Mouse (Mus musculus) G1E (cell line): Measurements from ENCODE around the gene Magea5.
"Not testable (repeated sequence)": the region's sequence is repeated elsewhere in the genome, so short reads cannot be mapped to it uniquely, and the experiment has no call there.

Experiments
- CTCF ChIP-seq: IDR thresholded peaks from 2 replicates; pipeline ENCODE4 v1.5.1; 2012; ENCODE audit warnings: low read depth, low read length, inconsistent platforms, mixed read lengths
- GATA1 ChIP-seq: IDR thresholded peaks from 2 replicates; pipeline ENCODE4 v1.6.1; 2012; ENCODE audit warnings: borderline replicate concordance, low read length, inconsistent platforms, mixed read lengths
- POLR2AphosphoS5 ChIP-seq: IDR thresholded peaks from 2 replicates; pipeline ENCODE4 v1.6.1; 2012; ENCODE audit warnings: low read depth, low read length, inconsistent platforms; ENCODE audit not compliant: insufficient replicate concordance
- TAL1 ChIP-seq: conservative IDR thresholded peaks from 2 replicates; pipeline ENCODE4 v1.6.1; 2012; ENCODE audit warnings: low read depth, low read length, inconsistent platforms, mixed read lengths

DNA sequence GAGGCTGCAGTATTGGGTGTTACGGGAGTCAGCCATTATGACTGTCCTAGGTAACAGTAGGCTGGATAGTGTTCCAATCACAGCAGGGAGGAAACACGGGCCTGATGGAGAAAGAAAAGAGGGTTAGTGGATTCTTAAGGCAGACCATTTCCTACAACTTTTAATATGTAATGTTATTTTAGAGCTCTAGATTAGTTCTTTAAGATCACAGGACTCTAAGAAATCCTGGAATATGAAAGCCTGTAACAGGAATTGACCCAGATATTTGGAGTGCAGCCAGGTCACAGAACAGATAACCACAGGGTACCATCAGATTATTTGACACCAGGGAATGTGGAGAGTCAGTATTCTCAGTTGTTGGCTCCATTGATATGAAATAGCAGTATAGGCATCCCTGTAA, 26.7 kb upstream of the Magea5 start, which contains the start of gene Magea1:
- TF ChIP-seq CTCF, GATA1, TAL1, POLR2AphosphoS5: not testable (repeated sequence)
